In the genomic region with DNA sequence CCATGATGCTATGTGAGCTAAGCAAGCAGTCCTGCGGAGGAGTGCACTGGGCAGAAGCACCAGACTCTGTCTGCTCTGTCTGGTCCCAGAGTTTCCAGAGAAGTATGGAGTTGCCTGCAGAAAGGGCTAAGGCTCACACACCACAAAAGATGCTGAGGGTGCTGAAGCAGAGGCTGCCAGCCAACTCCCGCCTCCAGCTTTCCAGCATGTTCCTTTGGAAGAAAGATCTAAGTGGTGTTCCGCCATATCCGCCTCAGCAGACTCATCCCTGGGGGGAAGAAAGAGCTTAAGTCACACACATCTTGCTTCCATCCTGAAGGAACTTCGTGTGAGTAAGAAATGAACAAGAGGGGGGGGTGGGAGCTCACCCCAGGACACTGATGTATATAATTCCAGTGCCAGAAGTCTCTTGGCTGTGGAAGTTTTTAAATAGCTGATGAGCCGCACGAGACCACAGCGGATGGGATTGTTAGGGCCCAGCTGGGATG, we compare ENCODE assay signal across 9 mouse cellular contexts. TPM values are rescaled to one million over a fixed set of nuclear protein-coding genes. Genes with fewer than 3 reads are reported as not detected.
DNase-seq lines count a peak whose midpoint lies in the region; ATAC-seq and TF ChIP-seq lines count a peak whose summit lies in the region.
"Had no signal": no experiment of that assay in that cellular context is flagged by ENCODE, and none has a peak within 500 bp of the region (broad histone marks: within the 10 kb centered on the region; RNA-seq: fewer than 3 reads in every experiment).

No protein-coding gene starts in this region.

- intact Hi-C loops in left cerebral cortex, postnatal 4 days (cut with DNase I), result no loop called here
- intact Hi-C loops in left cerebral cortex, adult 2 months (cut with DNase I), result loop anchor here (5.0 kb wide), 1 partner anchor 252 kb away; no protein-coding TSS in a partner anchor

- DNase-seq in left cerebral cortex, adult 11 months (ENCODE audit: low spot score), result peak; percentile 58
- DNase-seq in left cerebral cortex, postnatal 4 days, result no peak
- peak; percentile 46 to 56 for DNase-seq in frontal cortex, postnatal 14 days (ENCODE audit: low spot score in 2 of 2)
- DNase-seq in left cerebral cortex, adult 2 months (ENCODE audit: extremely low spot score in 1 of 2, low spot score in 2 of 2), result peak; percentile 56 to 71
- peak; percentile 77 for DNase-seq in right cerebral cortex, postnatal 25 days
- DNase-seq in spleen, postnatal 14 days (ENCODE audit: low spot score in 2 of 2), result no peak
- DNase-seq in cerebellum, postnatal 36 days, result no peak

- no peak for ATAC-seq in neural tube, embryonic 15.5 days (ENCODE audit: low FRiP score)

- no peaks in the 10 kb centered on the region for H3K36me3 ChIP-seq in neural tube, embryonic 15.5 days

- no peak overlapping the region for H3K4me2 ChIP-seq in neural tube, embryonic 15.5 days

- H3K27ac ChIP-seq in left cerebral cortex, adult 2 months, result peak overlapping the region; percentile 44; the same call in 1 of the 2 replicates
- H3K27ac ChIP-seq in neural tube, embryonic 15.5 days (replicated peaks), result no peak overlapping the region; the same call in 1 of the 2 replicates

- TF ChIP-seq CTCF in left cerebral cortex, adult 2 months (IDR thresholded peaks at IDR 0.05), result no peak

- 54% methylated on average over 8 of the region's 8 CpGs for WGBS in neural tube, embryonic 15.5 days

- no peak overlapping the region for H3K9ac ChIP-seq in neural tube, embryonic 15.5 days (replicated peaks)

- no peaks in the 10 kb centered on the region for H3K9me3 ChIP-seq in neural tube, embryonic 15.5 days (replicated peaks)

- H3K4me1 ChIP-seq in neural tube, embryonic 15.5 days, result peaks cover 5% of the 10 kb centered on the region

- H3K4me3 ChIP-seq in left cerebral cortex, adult 2 months, result no peak overlapping the region
- H3K4me3 ChIP-seq in neural tube, embryonic 15.5 days (replicated peaks), result no peak overlapping the region

- H3K27me3 ChIP-seq in neural tube, embryonic 15.5 days (replicated peaks), result no peaks in the 10 kb centered on the region

RNA-seq across cellular contexts. Expression of a gene that starts 10.9 kb away (rescaled TPM):
- total RNA-seq in left cerebral cortex, postnatal 4 days (2021), result under 1 TPM; 0.40 to 0.79 TPM
- 1 to 10 TPM in 1 of 2 experiments, under 1 TPM in 1; 0.84 to 1.3 TPM for total RNA-seq in left cerebral cortex, adult 2 months (2021)
- polyA plus RNA-seq in neural tube, embryonic 15.5 days (2015; fragmentation: Nextera tagmentation; extraction: Ambion mirVana), result 0.09 and 0.31 TPM in 2 replicates

RNA-seq across cellular contexts. Expression of a gene that starts 48.9 kb away (rescaled TPM):
- total RNA-seq in left cerebral cortex, postnatal 4 days (2021), result not detected
- total RNA-seq in left cerebral cortex, adult 2 months (2021), result not detected
- polyA plus RNA-seq in neural tube, embryonic 15.5 days (2015; fragmentation: Nextera tagmentation; extraction: Ambion mirVana), result not detected in 2 replicates
- total RNA-seq: layer of hippocampus, postnatal 36 days had no signal

Comparison
In these comparisons a context has a peak if more than half of its experiments do, and no peak if none do; other contexts are left out.
1. DNase-seq: peak in left cerebral cortex, adult 11 months (single experiment), frontal cortex, postnatal 14 days (2 of 2), left cerebral cortex, adult 2 months (2 of 2) and right cerebral cortex, postnatal 25 days (single experiment); none in left cerebral cortex, postnatal 4 days (single experiment), spleen, postnatal 14 days (0 of 2) and cerebellum, postnatal 36 days (0 of 2).